Mouse (Mus musculus): ENCODE data around the gene Agmo. TPM values are rescaled to one million over a fixed set of nuclear protein-coding genes. Genes with fewer than 3 reads are reported as not detected.

Gene Agmo
- polyA plus RNA-seq, 1 experiment from 2014 or later = 0.21 TPM

GRCm38 (mm10) chr12:37306956-37307466, 65.6 kb downstream of the Agmo start:
- no peak for DNase-seq (ENCODE audit: extremely low spot score, low spot score)
- Histone ChIP-seq H3K9me3 (no peaks in the 10 kb centered on the region), H3K4me3 (no peak overlapping the region), H3K27ac (no peak overlapping the region), H3K27me3 (ENCODE audit: poor library complexity, severe bottlenecking) (no peaks in the 10 kb centered on the region), H3K4me1 (no peaks in the 10 kb centered on the region), H3K36me3 (replicated peaks) (no peaks in the 10 kb centered on the region)
- WGBS = 86% methylated on average over 1 of the region's 1 CpGs

GRCm38 (mm10) chr12:37310786-37311185, 69.3 kb downstream of the Agmo start:
- H3K4me3 ChIP-seq = no peak overlapping the region
- H3K4me1 ChIP-seq = no peaks in the 10 kb centered on the region
- H3K27ac ChIP-seq = no peak overlapping the region
- H3K9me3 ChIP-seq = no peaks in the 10 kb centered on the region
- no peaks in the 10 kb centered on the region for H3K36me3 ChIP-seq (replicated peaks)
- no peaks in the 10 kb centered on the region for H3K27me3 ChIP-seq (ENCODE audit: poor library complexity, severe bottlenecking)
- WGBS = 69% methylated on average over 1 of the region's 1 CpGs
- no peak for DNase-seq (ENCODE audit: extremely low spot score, low spot score)

- Histone ChIP-seq H3K4me3 (no peak overlapping the region), H3K9me3 (no peaks in the 10 kb centered on the region), H3K36me3 (replicated peaks) (no peaks in the 10 kb centered on the region), H3K4me1 (no peaks in the 10 kb centered on the region), H3K27me3 (ENCODE audit: poor library complexity, severe bottlenecking) (no peaks in the 10 kb centered on the region), H3K27ac (no peak overlapping the region)
- 65% methylated on average over 3 of the region's 3 CpGs for WGBS
- DNase-seq (ENCODE audit: extremely low spot score, low spot score) = no peak
Observed at GRCm38 (mm10) chr12:37322860-37323259, 81.4 kb downstream of the Agmo start.

GRCm38 (mm10) chr12:37334987-37335386, 93.5 kb downstream of the Agmo start:
- 0 out of 2 replicates have a peak, but pooled peaks cover 2% of the 10 kb centered on the region for H3K9me3 ChIP-seq
- 76% methylated on average over 5 of the region's 5 CpGs for WGBS
- no peaks in the 10 kb centered on the region for H3K4me1 ChIP-seq
- no peak overlapping the region for H3K4me3 ChIP-seq
- no peak overlapping the region for H3K27ac ChIP-seq
- no peak for DNase-seq (ENCODE audit: extremely low spot score, low spot score)
- no peaks in the 10 kb centered on the region for H3K36me3 ChIP-seq (replicated peaks)
- H3K27me3 ChIP-seq (ENCODE audit: poor library complexity, severe bottlenecking) = no peaks in the 10 kb centered on the region

- Histone ChIP-seq H3K4me3 (no peak overlapping the region), H3K36me3 (replicated peaks) (no peaks in the 10 kb centered on the region), H3K27me3 (ENCODE audit: poor library complexity, severe bottlenecking) (no peaks in the 10 kb centered on the region), H3K4me1 (no peaks in the 10 kb centered on the region), H3K27ac (no peak overlapping the region), H3K9me3 (no peaks in the 10 kb centered on the region)
- no peak for DNase-seq (ENCODE audit: extremely low spot score, low spot score)
- 88% methylated on average over 5 of the region's 5 CpGs for WGBS
Observed at GRCm38 (mm10) chr12:37344225-37344624, 102.8 kb downstream of the Agmo start.

GRCm38 (mm10) chr12:37345696-37346095, 104.3 kb downstream of the Agmo start:
- H3K27ac ChIP-seq = no peak overlapping the region
- DNase-seq (ENCODE audit: extremely low spot score, low spot score) = no peak
- no peak overlapping the region for H3K4me3 ChIP-seq
- no peaks in the 10 kb centered on the region for H3K27me3 ChIP-seq (ENCODE audit: poor library complexity, severe bottlenecking)
- WGBS = 64% methylated on average over 5 of the region's 5 CpGs
- H3K36me3 ChIP-seq (replicated peaks) = no peaks in the 10 kb centered on the region
- no peaks in the 10 kb centered on the region for H3K4me1 ChIP-seq
- H3K9me3 ChIP-seq = no peaks in the 10 kb centered on the region

GRCm38 (mm10) chr12:37392316-37392715, 150.9 kb downstream of the Agmo start:
- H3K9me3 ChIP-seq = no peaks in the 10 kb centered on the region
- H3K4me3 ChIP-seq = no peak overlapping the region
- 96% methylated on average over 3 of the region's 3 CpGs for WGBS
- no peaks in the 10 kb centered on the region for H3K4me1 ChIP-seq
- no peak overlapping the region for H3K27ac ChIP-seq
- no peaks in the 10 kb centered on the region for H3K27me3 ChIP-seq (ENCODE audit: poor library complexity, severe bottlenecking)
- H3K36me3 ChIP-seq (replicated peaks) = no peaks in the 10 kb centered on the region
- no peak for DNase-seq (ENCODE audit: extremely low spot score, low spot score)

GRCm38 (mm10) chr12:37402541-37402940, 161.1 kb downstream of the Agmo start:
- no peaks in the 10 kb centered on the region for H3K9me3 ChIP-seq
- H3K27me3 ChIP-seq (ENCODE audit: poor library complexity, severe bottlenecking) = no peaks in the 10 kb centered on the region
- H3K4me3 ChIP-seq = no peak overlapping the region
- no peak for DNase-seq (ENCODE audit: extremely low spot score, low spot score)
- no peak overlapping the region for H3K27ac ChIP-seq
- 91% methylated on average over 6 of the region's 6 CpGs for WGBS
- no peaks in the 10 kb centered on the region for H3K36me3 ChIP-seq (replicated peaks)
- H3K4me1 ChIP-seq = no peaks in the 10 kb centered on the region

- no peaks in the 10 kb centered on the region for H3K27me3 ChIP-seq (ENCODE audit: poor library complexity, severe bottlenecking)
- no peaks in the 10 kb centered on the region for H3K4me1 ChIP-seq
- no peak overlapping the region for H3K27ac ChIP-seq
- no peaks in the 10 kb centered on the region for H3K36me3 ChIP-seq (replicated peaks)
- WGBS = 95% methylated on average over 5 of the region's 5 CpGs
- no peak for DNase-seq (ENCODE audit: extremely low spot score, low spot score)
- no peak overlapping the region for H3K4me3 ChIP-seq
- H3K9me3 ChIP-seq = no peaks in the 10 kb centered on the region
Observed at GRCm38 (mm10) chr12:37426350-37426749, 184.9 kb downstream of the Agmo start.

- Histone ChIP-seq H3K27ac (no peak overlapping the region), H3K36me3 (replicated peaks) (no peaks in the 10 kb centered on the region), H3K4me3 (no peak overlapping the region), H3K27me3 (ENCODE audit: poor library complexity, severe bottlenecking) (no peaks in the 10 kb centered on the region), H3K9me3 (no peaks in the 10 kb centered on the region), H3K4me1 (no peaks in the 10 kb centered on the region)
- WGBS = 49% methylated on average over 5 of the region's 5 CpGs
- no peak for DNase-seq (ENCODE audit: extremely low spot score, low spot score)
Observed at GRCm38 (mm10) chr12:37426750-37427149, 185.3 kb downstream of the Agmo start.

- Histone ChIP-seq H3K4me3 (no peak overlapping the region), H3K9me3 (no peaks in the 10 kb centered on the region), H3K4me1 (no peaks in the 10 kb centered on the region), H3K27me3 (ENCODE audit: poor library complexity, severe bottlenecking) (no peaks in the 10 kb centered on the region), H3K27ac (no peak overlapping the region), H3K36me3 (replicated peaks) (no peaks in the 10 kb centered on the region)
- DNase-seq (ENCODE audit: extremely low spot score, low spot score) = no peak
- WGBS = 68% methylated on average over 1 of the region's 1 CpGs
Observed at GRCm38 (mm10) chr12:37434466-37434865, 193.0 kb downstream of the Agmo start.

GRCm38 (mm10) chr12:37442486-37443013, 201.1 kb downstream of the Agmo start:
- H3K4me3 ChIP-seq = no peak overlapping the region
- no peak for DNase-seq (ENCODE audit: extremely low spot score, low spot score)
- H3K27me3 ChIP-seq (ENCODE audit: poor library complexity, severe bottlenecking) = no peaks in the 10 kb centered on the region
- WGBS = 90% methylated on average over 3 of the region's 3 CpGs
- H3K36me3 ChIP-seq (replicated peaks) = no peaks in the 10 kb centered on the region
- no peak overlapping the region for H3K27ac ChIP-seq
- no peaks in the 10 kb centered on the region for H3K9me3 ChIP-seq
- peaks cover 23% of the 10 kb centered on the region for H3K4me1 ChIP-seq

GRCm38 (mm10) chr12:37445255-37445654, 203.8 kb downstream of the Agmo start:
- 63% methylated on average over 9 of the region's 9 CpGs for whole genome bisulfite sequencing
- Histone ChIP-seq H3K9me3 (no peaks in the 10 kb centered on the region), H3K4me3 (no peak overlapping the region), H3K27ac (no peak overlapping the region), H3K4me1 (peaks cover 23% of the 10 kb centered on the region), H3K36me3 (replicated peaks) (no peaks in the 10 kb centered on the region), H3K27me3 (ENCODE audit: poor library complexity, severe bottlenecking) (no peaks in the 10 kb centered on the region)
- DNase-seq (ENCODE audit: extremely low spot score, low spot score) = no peak

- 51% methylated on average over 2 of the region's 2 CpGs for WGBS
- Histone ChIP-seq H3K9me3 (no peaks in the 10 kb centered on the region), H3K36me3 (replicated peaks) (no peaks in the 10 kb centered on the region), H3K27ac (no peak overlapping the region), H3K4me3 (no peak overlapping the region), H3K27me3 (ENCODE audit: poor library complexity, severe bottlenecking) (no peaks in the 10 kb centered on the region), H3K4me1 (peaks cover 23% of the 10 kb centered on the region)
- DNase-seq (ENCODE audit: extremely low spot score, low spot score) = no peak
Observed at GRCm38 (mm10) chr12:37449597-37449996, 208.2 kb downstream of the Agmo start.
